Mouse (Mus musculus) CD4-positive naive resting alpha-beta T cell, adult 76 days (primary cell): ENCODE results near the gene Tbx20. TPM values are rescaled to one million over a fixed set of nuclear protein-coding genes. Genes with fewer than 3 reads are reported as not detected.

Experiments
- total RNA-seq: library from RNA; stranded (reverse); gene quantifications from one replicate; pipeline ENCODE4 v1.2.4, GENCODE M21; 2023

Gene Tbx20
- total RNA-seq = not detected

DNA sequence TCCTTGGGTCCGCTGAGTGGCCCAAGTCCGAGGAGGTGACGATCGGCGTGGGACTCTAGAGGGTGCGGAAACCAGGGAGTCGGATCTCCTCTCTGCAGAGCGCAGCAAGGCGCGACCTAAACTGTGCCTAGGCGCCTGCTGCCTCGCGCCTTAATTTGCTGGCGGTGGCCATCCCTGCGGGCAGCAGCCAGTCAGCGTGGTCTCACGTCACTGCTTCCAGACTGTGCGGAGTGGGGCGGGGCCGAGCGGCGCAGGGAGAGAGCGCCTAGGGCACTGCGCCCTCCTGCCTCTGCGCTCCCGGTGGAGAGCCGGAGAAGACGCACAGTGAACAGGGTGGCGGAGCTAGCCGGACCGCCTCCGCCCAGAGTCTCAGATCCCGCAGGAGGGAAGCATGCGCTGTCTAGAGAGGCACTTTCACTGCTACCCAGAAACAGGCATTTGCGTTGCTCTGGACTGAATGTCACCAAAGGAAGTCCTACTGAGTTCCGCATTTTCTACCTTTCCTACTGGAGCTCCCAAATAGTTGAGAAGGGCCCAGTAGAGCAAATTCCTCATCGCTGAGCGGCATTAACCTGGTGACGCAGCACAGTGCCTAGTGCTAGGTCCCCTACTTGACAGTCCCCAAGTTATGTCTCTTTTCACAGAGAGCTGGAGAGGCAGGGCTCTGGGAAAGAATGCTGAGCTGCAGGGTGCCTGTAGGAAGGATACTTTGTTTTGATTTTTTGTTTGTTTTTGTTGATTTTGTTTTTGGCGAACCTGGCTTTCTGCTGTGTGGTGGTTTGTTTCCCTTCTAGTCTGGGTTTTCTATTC, at the start of gene Tbx20:
TSS of gene Tbx20 (minus strand) at position 144 of the 810 bp plus-strand sequence.

DNA sequence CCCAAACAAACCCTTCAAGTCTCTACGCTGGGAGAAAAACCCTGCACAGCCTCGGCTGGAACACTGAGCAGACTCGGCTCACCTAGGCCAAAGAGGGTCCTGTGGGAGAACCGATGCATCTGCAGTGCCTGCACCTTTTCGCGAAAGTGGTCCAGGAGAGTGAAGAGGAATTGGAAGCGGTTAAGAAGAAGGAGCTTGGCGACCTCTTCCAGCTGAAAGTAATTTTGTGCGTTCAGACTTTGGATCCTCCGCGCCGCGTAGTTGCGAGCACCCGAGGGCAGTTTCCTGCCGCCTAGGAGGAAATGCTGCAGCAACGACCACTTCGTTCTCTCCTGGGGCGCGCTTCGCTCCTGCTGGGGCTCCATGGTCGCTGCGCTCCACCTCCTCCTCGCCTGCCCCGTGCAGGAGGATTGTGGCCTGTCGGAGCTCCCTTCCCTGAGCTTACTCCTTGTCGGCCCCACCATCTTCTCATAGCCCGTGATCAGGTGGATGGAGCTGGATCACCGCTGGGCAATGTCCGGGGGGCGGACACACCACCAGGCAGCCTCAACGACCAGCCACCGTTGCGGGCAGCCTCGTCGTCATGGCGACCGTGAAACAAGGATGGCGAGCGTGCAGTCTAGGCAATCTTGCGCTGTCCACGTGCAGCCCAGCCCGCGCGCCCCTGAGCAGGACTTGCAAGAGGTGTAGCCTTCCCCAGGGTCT, 78.3 kb downstream of the Tbx20 start, which contains the start of gene Dpy19l2:
TSS of gene Dpy19l2 (minus strand) at position 594 of the 705 bp plus-strand sequence.

Other genes starting within 250 kb of the Tbx20 start
- gene Cypt4, start 149.1 kb downstream of the Tbx20 start, total RNA-seq = not detected
- gene Dpy19l2, start 78.0 kb downstream of the Tbx20 start, total RNA-seq = not detected